Mouse (Mus musculus) T-cell, adult 66 days (primary cell): ENCODE data around the gene Zic2. TPM values are rescaled to one million over a fixed set of nuclear protein-coding genes. Genes with fewer than 3 reads are reported as not detected.

ENCODE experiments used
- total RNA-seq, 2 experiments: library from RNA; stranded (reverse); gene quantifications; 3 replicates in 1 of 2; 4 replicates in 1 of 2; pipeline ENCODE4 v1.2.4; 2023

Gene Zic2
- not detected for total RNA-seq

GRCm38 (mm10) chr14:122474891-122475556 is at the start of gene Zic2:
Gene Zic2, plus strand, starts transcription at chr14:122475435.

GRCm38 (mm10) chr14:122450496-122451382 is 24.5 kb upstream of the Zic2 start, which contains the start of gene Gm5089:
Gene Gm5089, minus strand, starts transcription at chr14:122451115.

GRCm38 (mm10) chr14:122464763-122465741 is 10.2 kb upstream of the Zic2 start, which contains the start of gene Zic5:
Gene Zic5, minus strand, starts transcription at chr14:122465677.

GRCm38 (mm10) chr14:122490441-122491328 is 15.4 kb downstream of the Zic2 start, which contains the start of gene Gm10837:
Gene Gm10837, plus strand, starts transcription at chr14:122490586.

Other genes starting within 250 kb of the Zic2 start
- gene Gm5089, start 24.3 kb upstream of the Zic2 start, total RNA-seq: not detected
- gene Zic5, start 9.8 kb upstream of the Zic2 start, total RNA-seq: not detected
- gene Gm10837, start 15.2 kb downstream of the Zic2 start, total RNA-seq: not detected
- 10 to 100 TPM; 33.5 to 37.5 TPM for gene Pcca, start 58.9 kb downstream of the Zic2 start, total RNA-seq